Mouse (Mus musculus): Measurements from ENCODE around the gene Fcgr3.

The Fcgr3 gene

GRCm38 (mm10) chr1:171050774-171051173 is 14.0 kb downstream of the Fcgr3 start:
- DNase-seq (ENCODE audit: low spot score), result no peak

- DNase-seq (ENCODE audit: low spot score), result no peak
Measured at GRCm38 (mm10) chr1:171049263-171049662, 15.5 kb downstream of the Fcgr3 start.

GRCm38 (mm10) chr1:171046501-171046900 is 18.2 kb downstream of the Fcgr3 start:
- DNase-seq (ENCODE audit: low spot score), result no peak

- no peak for DNase-seq (ENCODE audit: low spot score)
Measured at GRCm38 (mm10) chr1:171045079-171045465, 19.7 kb downstream of the Fcgr3 start.

GRCm38 (mm10) chr1:171044365-171045078 is 20.2 kb downstream of the Fcgr3 start:
- DNase-seq (ENCODE audit: low spot score), result peak; percentile 88

- DNase-seq (ENCODE audit: low spot score), result no peak
Measured at GRCm38 (mm10) chr1:171043594-171044153, 21.1 kb downstream of the Fcgr3 start.

- DNase-seq (ENCODE audit: low spot score), result no peak
Measured at GRCm38 (mm10) chr1:171039880-171040279, 24.9 kb downstream of the Fcgr3 start.

GRCm38 (mm10) chr1:171039135-171039534 is 25.6 kb downstream of the Fcgr3 start:
- DNase-seq (ENCODE audit: low spot score), result no peak

- peak; percentile 88 for DNase-seq (ENCODE audit: low spot score)
Measured at GRCm38 (mm10) chr1:171037861-171038721, 26.6 kb downstream of the Fcgr3 start.

- DNase-seq (ENCODE audit: low spot score), result peak; percentile 81
Measured at GRCm38 (mm10) chr1:171036550-171037324, 28.0 kb downstream of the Fcgr3 start.

- no peak for DNase-seq (ENCODE audit: low spot score)
Measured at GRCm38 (mm10) chr1:171035611-171036010, 29.1 kb downstream of the Fcgr3 start.

- no peak for DNase-seq (ENCODE audit: low spot score)
Measured at GRCm38 (mm10) chr1:171034201-171034600, 30.5 kb downstream of the Fcgr3 start.

GRCm38 (mm10) chr1:171033756-171034155 is 31.0 kb downstream of the Fcgr3 start:
- DNase-seq (ENCODE audit: low spot score), result peak; percentile 87

GRCm38 (mm10) chr1:171033196-171033595 is 31.5 kb downstream of the Fcgr3 start:
- DNase-seq (ENCODE audit: low spot score), result no peak

- no peak for DNase-seq (ENCODE audit: low spot score)
Measured at GRCm38 (mm10) chr1:171032691-171033090, 32.0 kb downstream of the Fcgr3 start.

- DNase-seq (ENCODE audit: low spot score), result no peak
Measured at GRCm38 (mm10) chr1:171031752-171032151, 33.0 kb downstream of the Fcgr3 start.

- DNase-seq (ENCODE audit: low spot score), result no peak
Measured at GRCm38 (mm10) chr1:171019311-171019950, 45.3 kb downstream of the Fcgr3 start.

GRCm38 (mm10) chr1:171018737-171019136 is 46.0 kb downstream of the Fcgr3 start, which contains the start of gene Fcgr4:
Gene Fcgr4 (plus strand): TSS chr1:171018920.
- no peak for DNase-seq (ENCODE audit: low spot score)

GRCm38 (mm10) chr1:171017468-171018158 is 47.1 kb downstream of the Fcgr3 start:
- DNase-seq (ENCODE audit: low spot score), result no peak

GRCm38 (mm10) chr1:171016676-171017356 is 47.9 kb downstream of the Fcgr3 start:
- DNase-seq (ENCODE audit: low spot score), result no peak

Data from layer of hippocampus, adult 9-10 months (tissue).